Mouse (Mus musculus) myocyte (in vitro differentiated cells): ENCODE results near the gene Carns1. TPM values are rescaled to one million over a fixed set of nuclear protein-coding genes. Genes with fewer than 3 reads are reported as not detected.

Experiments
- H3K27me3 ChIP-seq: one replicate; pipeline ENCODE4 v1.6.1; 2011; ENCODE audit not compliant: control insufficient read depth, insufficient read depth, insufficient read length
- H3K36me3 ChIP-seq: one replicate; pipeline ENCODE4 v1.6.1; 2011; ENCODE audit not compliant: control insufficient read depth, insufficient read depth
- H3K4me2 ChIP-seq: one replicate; pipeline ENCODE4 v1.6.1; 2011; ENCODE audit warnings: low read depth, control low read depth
- H3K4me3 ChIP-seq: one replicate; pipeline ENCODE4 v1.5.1; 2011; ENCODE audit warnings: mild to moderate bottlenecking, control low read depth, moderate library complexity
- H3K79me2 ChIP-seq: one replicate; pipeline ENCODE4 v1.6.1; 2011; ENCODE audit not compliant: control insufficient read depth, insufficient read depth
- H3ac ChIP-seq: one replicate; pipeline ENCODE4 v1.6.1; 2011; ENCODE audit not compliant: control insufficient read depth, insufficient read length
- CEBPB ChIP-seq: IDR thresholded peaks from 2 replicates; pipeline ENCODE4 v1.6.1; 2011; ENCODE audit warnings: mild to moderate bottlenecking, moderate library complexity; ENCODE audit not compliant: poor library complexity, insufficient read depth, severe bottlenecking
- E2F4 ChIP-seq: IDR thresholded peaks from one replicate; pipeline ENCODE4 v1.6.1; 2011; ENCODE audit warnings: mild to moderate bottlenecking, control low read depth, moderate library complexity; ENCODE audit not compliant: insufficient read depth
- MAX ChIP-seq: IDR thresholded peaks from one replicate; pipeline ENCODE4 v1.6.1; 2011; ENCODE audit warnings: low read depth, mild to moderate bottlenecking, control low read depth
- MYOD1 ChIP-seq, 3 experiments: IDR thresholded peaks; one replicate each; pipeline ENCODE4 v1.6.1; 2011; ENCODE audit warnings: control low read depth in 2 of 3, low read depth in 2 of 3, mild to moderate bottlenecking in 2 of 3, moderate library complexity in 1 of 3; ENCODE audit not compliant: insufficient read length in 2 of 3, control insufficient read depth in 1 of 3
- MYOG ChIP-seq, 3 experiments: IDR thresholded peaks; one replicate each; pipeline ENCODE4 v1.6.1; 2011; ENCODE audit warnings: control low read depth in 2 of 3, low read depth in 2 of 3, mild to moderate bottlenecking in 2 of 3; ENCODE audit not compliant: insufficient read length in 2 of 3, control insufficient read depth in 1 of 3, insufficient read depth in 1 of 3
- POLR2A ChIP-seq: IDR thresholded peaks from one replicate; pipeline ENCODE4 v1.6.1; 2011; ENCODE audit warnings: low read depth, mild to moderate bottlenecking, control low read depth, moderate library complexity; ENCODE audit not compliant: insufficient read length
- POLR2AphosphoS2 ChIP-seq: IDR thresholded peaks from one replicate; pipeline ENCODE4 v1.6.1; 2011; ENCODE audit warnings: low read depth, control low read depth; ENCODE audit not compliant: insufficient read length
- REST ChIP-seq: IDR thresholded peaks from one replicate; pipeline ENCODE4 v1.6.1; 2011; ENCODE audit warnings: mild to moderate bottlenecking, control low read depth, moderate library complexity; ENCODE audit not compliant: insufficient read depth, insufficient read length
- SRF ChIP-seq: IDR thresholded peaks from one replicate; pipeline ENCODE4 v1.6.1; 2011; ENCODE audit warnings: low read depth; ENCODE audit not compliant: control insufficient read depth, insufficient read length
- TCF12 ChIP-seq: IDR thresholded peaks from one replicate; pipeline ENCODE4 v1.6.1; 2011; ENCODE audit warnings: mild to moderate bottlenecking, control low read depth; ENCODE audit not compliant: poor library complexity, insufficient read depth, severe bottlenecking
- TCF3 ChIP-seq: IDR thresholded peaks from one replicate; pipeline ENCODE4 v1.6.1; 2011; ENCODE audit warnings: low read depth, control low read depth; ENCODE audit not compliant: insufficient read length
- USF1 ChIP-seq: IDR thresholded peaks from one replicate; pipeline ENCODE4 v1.6.1; 2011; ENCODE audit warnings: low read depth, mild to moderate bottlenecking, control low read depth, moderate library complexity
- polyA plus RNA-seq: library from polyadenylated mRNA; unstranded; fragments of >200 nt; fragmentation: generic; extraction: Trizol; gene quantifications from one replicate; pipeline ENCODE4 v1.2.1, GENCODE M21; 2012; ENCODE audit warnings: missing spikeins

Carns1 gene
- polyA plus RNA-seq, 1 experiment, result 8.2 TPM

DNA sequence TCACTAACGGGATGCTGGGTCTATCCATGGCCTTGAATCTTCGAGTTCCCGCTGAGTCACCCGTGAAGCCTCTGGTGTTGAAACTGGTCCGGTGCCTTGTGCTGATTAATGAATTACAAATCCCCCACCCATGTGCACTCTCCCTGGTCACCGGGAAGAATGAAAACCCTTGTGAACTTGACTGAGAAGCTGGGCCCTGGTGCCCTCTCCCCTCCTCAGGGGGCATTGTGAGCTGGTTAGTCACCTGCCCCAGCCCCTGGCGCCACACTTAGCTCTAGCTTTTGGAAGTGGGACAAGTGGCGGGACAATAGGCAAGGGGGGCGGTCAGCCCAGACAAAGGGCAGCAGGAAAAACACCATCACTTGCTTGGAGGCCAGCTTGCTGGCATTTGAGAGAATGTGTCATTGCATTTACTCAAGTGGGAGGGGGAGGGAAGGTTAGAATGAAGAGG is 38.3 kb upstream of the Carns1 start:
- H3K4me3 ChIP-seq, result peak overlapping the region; percentile 39
- H3K27me3 ChIP-seq, result no peaks in the 10 kb centered on the region
- H3K36me3 ChIP-seq, result no peaks in the 10 kb centered on the region
- H3K4me2 ChIP-seq, result peak overlapping the region; percentile 93
- TF ChIP-seq USF1, result no peak
- no peak for TF ChIP-seq SRF
- TF ChIP-seq MYOD1 (IDR thresholded peaks at IDR 0.05; ENCODE audit: control insufficient read depth in 1 of 3, insufficient read length in 2 of 3, low read depth in 2 of 3), result no peak
- no peak for TF ChIP-seq E2F4
- TF ChIP-seq POLR2A, result no peak
- no peak for TF ChIP-seq POLR2AphosphoS2
- TF ChIP-seq TCF3, result no peak
- TF ChIP-seq MYOG (IDR thresholded peaks at IDR 0.05; ENCODE audit: control insufficient read depth in 1 of 3, insufficient read depth in 1 of 3, insufficient read length in 2 of 3, low read depth in 2 of 3), result no peak
- no peak for TF ChIP-seq TCF12
- no peak for TF ChIP-seq REST
- no peak for TF ChIP-seq MAX
- no peak for TF ChIP-seq CEBPB
- peaks cover 28% of the 10 kb centered on the region for H3K79me2 ChIP-seq
- H3ac ChIP-seq, result peak overlapping the region; percentile 83

DNA sequence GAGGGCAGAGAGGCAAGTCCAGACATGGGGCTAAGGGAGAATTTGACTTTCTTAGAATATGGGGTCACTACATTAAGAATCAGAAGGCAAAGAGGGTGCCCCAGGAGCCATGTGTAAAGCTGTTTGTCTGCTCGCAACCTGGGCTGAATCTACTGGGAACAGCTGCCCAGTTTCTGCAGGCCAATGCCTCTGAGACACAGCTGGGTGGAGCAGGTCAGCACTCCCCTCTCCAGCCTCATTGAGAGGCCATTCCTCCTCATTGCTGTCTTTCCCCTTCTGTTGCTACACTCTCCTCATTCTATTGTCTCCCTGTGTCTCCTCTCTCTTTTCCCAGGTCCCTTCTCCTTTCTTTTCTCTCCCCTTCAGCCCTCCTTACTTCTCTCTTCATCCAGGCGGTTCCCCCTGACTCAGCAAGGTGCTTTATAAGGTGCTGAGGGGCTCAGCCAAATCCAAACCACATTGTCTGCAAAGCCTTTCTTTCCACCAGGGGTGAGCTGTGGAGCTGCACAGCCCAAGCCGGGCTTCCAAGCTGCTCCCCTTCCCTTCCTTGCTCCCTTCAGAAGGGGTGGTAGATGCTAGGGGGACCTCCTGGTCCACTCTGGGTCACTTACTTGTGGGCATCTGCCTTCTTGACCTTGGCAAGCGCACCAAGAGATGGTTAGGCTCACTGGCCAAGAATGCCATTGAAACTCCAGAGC is 36.8 kb upstream of the Carns1 start:
- H3ac ChIP-seq, result no peak overlapping the region
- H3K4me3 ChIP-seq, result no peak overlapping the region
- H3K79me2 ChIP-seq, result peaks cover 16% of the 10 kb centered on the region
- TF ChIP-seq TCF12 (no peak), MYOG (IDR thresholded peaks at IDR 0.05; ENCODE audit: control insufficient read depth in 1 of 3, insufficient read depth in 1 of 3, insufficient read length in 2 of 3, low read depth in 2 of 3) (peak in 1 of 3 experiments; percentile 29)
- H3K4me2 ChIP-seq, result peak overlapping the region; percentile 20
- H3K27me3 ChIP-seq, result no peaks in the 10 kb centered on the region
- no peaks in the 10 kb centered on the region for H3K36me3 ChIP-seq

DNA sequence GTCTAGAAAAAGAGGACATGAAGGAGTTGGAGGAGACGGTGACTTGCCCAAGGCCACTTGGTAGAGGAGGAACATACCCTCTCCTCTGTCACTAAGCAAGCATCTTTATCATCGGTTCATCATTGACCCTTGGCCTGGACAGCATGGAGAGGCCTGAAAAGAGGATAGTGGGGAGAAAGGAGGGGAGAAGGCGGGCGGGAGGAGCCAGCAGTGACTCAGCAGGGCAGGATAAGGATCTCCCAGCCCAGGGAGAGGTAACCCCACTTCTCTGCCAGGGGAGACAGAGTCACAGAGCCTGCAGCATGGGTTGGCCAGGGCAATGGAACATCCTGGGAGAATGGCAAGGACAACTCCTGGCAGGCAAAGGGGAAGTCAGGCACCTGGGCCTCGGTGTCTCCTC is 33.3 kb upstream of the Carns1 start:
- no peaks in the 10 kb centered on the region for H3K27me3 ChIP-seq
- H3ac ChIP-seq, result no peak overlapping the region
- TF ChIP-seq POLR2AphosphoS2 (no peak), TCF3 (no peak), MYOG (IDR thresholded peaks at IDR 0.05; ENCODE audit: control insufficient read depth in 1 of 3, insufficient read depth in 1 of 3, insufficient read length in 2 of 3, low read depth in 2 of 3) (no peak), POLR2A (no peak), REST (no peak), USF1 (no peak), TCF12 (no peak), SRF (no peak), MAX (no peak), CEBPB (no peak), MYOD1 (IDR thresholded peaks at IDR 0.05; ENCODE audit: control insufficient read depth in 1 of 3, insufficient read length in 2 of 3, low read depth in 2 of 3) (no peak), E2F4 (no peak)
- no peaks in the 10 kb centered on the region for H3K36me3 ChIP-seq
- H3K79me2 ChIP-seq, result no peaks in the 10 kb centered on the region
- no peak overlapping the region for H3K4me3 ChIP-seq
- no peak overlapping the region for H3K4me2 ChIP-seq

DNA sequence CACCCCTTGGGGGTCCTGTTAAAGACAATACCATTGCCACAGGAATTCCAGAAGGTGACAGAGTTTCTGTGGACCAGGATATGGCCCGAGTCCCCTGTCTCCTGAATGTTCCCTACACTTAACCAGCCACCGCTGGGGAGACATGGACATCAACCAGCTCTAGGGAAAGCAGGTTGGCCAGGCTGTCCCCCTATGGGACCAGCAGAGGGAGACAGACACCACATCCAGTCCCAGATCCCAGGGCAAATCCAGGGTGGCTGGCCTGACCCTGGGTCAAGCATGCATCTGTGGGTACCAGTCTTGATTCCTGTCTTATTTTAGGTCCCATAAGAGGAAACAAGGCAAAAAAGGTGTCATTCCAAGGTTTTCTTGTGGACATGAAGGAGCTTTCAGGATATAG is 31.7 kb upstream of the Carns1 start:
- no peaks in the 10 kb centered on the region for H3K36me3 ChIP-seq
- H3ac ChIP-seq, result no peak overlapping the region
- H3K4me2 ChIP-seq, result no peak overlapping the region
- no peak overlapping the region for H3K4me3 ChIP-seq
- TF ChIP-seq TCF12 (no peak), POLR2AphosphoS2 (peak; percentile 20), MYOG (IDR thresholded peaks at IDR 0.05; ENCODE audit: control insufficient read depth in 1 of 3, insufficient read depth in 1 of 3, insufficient read length in 2 of 3, low read depth in 2 of 3) (no peak), CEBPB (no peak)
- H3K27me3 ChIP-seq, result no peaks in the 10 kb centered on the region
- no peaks in the 10 kb centered on the region for H3K79me2 ChIP-seq

DNA sequence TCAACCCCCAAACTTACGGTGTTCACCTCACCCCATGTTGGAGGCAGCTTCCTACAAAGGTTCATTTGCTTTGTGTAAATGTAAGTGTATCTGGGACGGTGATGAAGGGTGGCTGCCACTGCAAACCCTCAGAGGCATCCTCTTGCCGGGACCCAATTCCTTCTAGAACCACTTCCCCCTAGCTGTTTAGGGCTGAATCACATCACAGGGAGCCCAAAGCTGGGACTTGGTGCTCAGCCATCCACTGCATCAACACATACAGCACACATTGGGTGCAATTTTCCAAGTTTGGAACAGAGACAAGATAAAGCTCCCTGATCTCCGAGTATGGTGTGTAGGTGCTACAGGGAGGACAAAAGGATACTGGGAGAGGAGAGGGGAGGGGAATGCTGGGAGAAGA is 29.6 kb upstream of the Carns1 start:
- no peak overlapping the region for H3ac ChIP-seq
- H3K4me3 ChIP-seq, result no peak overlapping the region
- peaks cover 13% of the 10 kb centered on the region for H3K79me2 ChIP-seq
- no peaks in the 10 kb centered on the region for H3K36me3 ChIP-seq
- no peak overlapping the region for H3K4me2 ChIP-seq
- H3K27me3 ChIP-seq, result no peaks in the 10 kb centered on the region
- TF ChIP-seq POLR2AphosphoS2 (no peak), TCF12 (no peak), POLR2A (no peak), SRF (no peak), MYOD1 (IDR thresholded peaks at IDR 0.05; ENCODE audit: control insufficient read depth in 1 of 3, insufficient read length in 2 of 3, low read depth in 2 of 3) (no peak), CEBPB (no peak), E2F4 (no peak), MAX (no peak), TCF3 (no peak), USF1 (no peak), REST (no peak), MYOG (IDR thresholded peaks at IDR 0.05; ENCODE audit: control insufficient read depth in 1 of 3, insufficient read depth in 1 of 3, insufficient read length in 2 of 3, low read depth in 2 of 3) (no peak)
